Mouse (Mus musculus): ENCODE data around the gene Cbfb.
"Not testable (repeated sequence)": the region's sequence is repeated elsewhere in the genome, so short reads cannot be mapped to it uniquely, and the experiment has no call there.

Cbfb gene

DNA sequence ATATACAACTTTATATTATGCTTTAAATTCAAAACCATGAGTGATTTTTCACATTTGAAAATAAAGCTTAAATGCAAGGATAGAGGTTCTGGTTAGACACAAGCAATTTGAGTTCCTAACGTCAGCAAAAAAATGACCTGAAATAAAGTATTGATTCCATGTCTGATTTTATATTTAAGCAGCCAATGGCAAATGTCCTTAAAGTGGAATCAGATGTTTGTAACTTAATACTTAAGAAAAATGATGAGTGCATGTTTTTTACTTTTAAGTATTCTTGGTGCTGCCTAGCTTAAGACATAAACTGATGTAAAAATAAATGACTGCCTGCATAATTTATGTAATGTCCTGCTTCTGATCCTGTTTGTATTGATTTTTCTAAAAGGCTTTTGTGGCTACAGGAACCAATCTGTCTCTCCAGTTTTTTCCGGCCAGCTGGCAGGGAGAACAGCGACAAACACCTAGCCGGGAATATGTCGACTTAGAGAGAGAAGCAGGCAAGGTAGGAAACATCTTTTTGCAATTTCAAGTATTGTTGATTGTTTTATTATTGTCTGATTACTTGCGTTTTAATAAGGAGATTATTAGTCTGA, 7.8 kb downstream of the Cbfb start:
- no peak for DNase-seq (ENCODE audit: low spot score in 2 of 2)

GRCm38 (mm10) chr8:105182201-105182600, 11.7 kb downstream of the Cbfb start:
- no peak for DNase-seq (ENCODE audit: low spot score in 2 of 2)

GRCm38 (mm10) chr8:105186467-105187005, 16.1 kb downstream of the Cbfb start:
- DNase-seq (ENCODE audit: low spot score in 2 of 2), result no peak

GRCm38 (mm10) chr8:105192182-105192581, 21.7 kb downstream of the Cbfb start:
- no peak for DNase-seq (ENCODE audit: low spot score in 2 of 2)

- no peak for DNase-seq (ENCODE audit: low spot score in 2 of 2)
Observed at GRCm38 (mm10) chr8:105205748-105206147, 35.3 kb downstream of the Cbfb start.

- DNase-seq (ENCODE audit: low spot score in 2 of 2), result no peak
Observed at GRCm38 (mm10) chr8:105206766-105207275, 36.3 kb downstream of the Cbfb start.

- no peak for DNase-seq (ENCODE audit: low spot score in 2 of 2)
Observed at GRCm38 (mm10) chr8:105207675-105208273, 37.3 kb downstream of the Cbfb start.

DNA sequence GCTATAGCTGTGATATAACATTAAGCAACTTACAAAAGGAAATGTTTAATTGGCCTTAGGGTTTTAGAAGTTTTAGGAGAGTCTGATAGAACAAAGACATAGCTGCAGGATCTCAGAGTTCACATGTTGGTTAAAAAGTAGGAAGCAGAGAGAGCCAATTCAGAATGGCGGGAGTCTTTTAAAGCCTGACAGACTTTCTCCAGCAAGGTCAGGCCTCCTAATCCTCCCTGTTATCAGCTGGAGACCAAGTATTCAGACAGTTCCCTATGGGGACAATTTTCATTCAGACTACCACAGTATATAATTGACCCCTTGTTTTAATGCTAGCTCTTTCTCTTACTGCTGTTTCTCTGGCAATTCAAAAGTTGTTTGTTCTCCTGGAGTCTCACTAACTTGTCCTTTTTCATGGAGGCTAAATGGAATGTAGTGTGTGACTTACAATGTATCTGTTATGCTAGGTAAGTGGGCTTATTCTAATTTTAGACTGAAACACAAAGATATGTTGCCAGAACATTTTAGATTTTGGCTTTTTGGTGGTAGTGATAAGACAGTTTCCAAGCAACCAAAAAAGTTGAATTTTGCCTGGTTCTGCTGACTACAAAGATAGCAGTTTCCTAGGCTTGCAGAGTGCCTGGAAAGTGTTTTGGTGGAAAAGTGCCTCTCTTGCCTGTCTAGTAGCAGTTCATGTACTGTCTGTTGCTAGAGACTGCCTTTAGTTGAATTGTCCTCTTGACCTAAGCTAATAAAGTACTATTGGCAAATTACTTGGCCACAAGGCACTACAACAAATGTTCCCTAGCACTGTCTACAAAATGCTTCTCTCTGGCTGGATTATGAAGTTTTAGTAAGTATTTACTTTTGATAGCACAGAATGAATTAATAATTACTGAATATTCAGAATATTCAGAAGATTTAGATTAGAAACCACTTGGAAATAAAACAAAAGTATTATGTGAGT, 39.0 kb downstream of the Cbfb start:
- DNase-seq (ENCODE audit: low spot score in 2 of 2), result no peak

DNA sequence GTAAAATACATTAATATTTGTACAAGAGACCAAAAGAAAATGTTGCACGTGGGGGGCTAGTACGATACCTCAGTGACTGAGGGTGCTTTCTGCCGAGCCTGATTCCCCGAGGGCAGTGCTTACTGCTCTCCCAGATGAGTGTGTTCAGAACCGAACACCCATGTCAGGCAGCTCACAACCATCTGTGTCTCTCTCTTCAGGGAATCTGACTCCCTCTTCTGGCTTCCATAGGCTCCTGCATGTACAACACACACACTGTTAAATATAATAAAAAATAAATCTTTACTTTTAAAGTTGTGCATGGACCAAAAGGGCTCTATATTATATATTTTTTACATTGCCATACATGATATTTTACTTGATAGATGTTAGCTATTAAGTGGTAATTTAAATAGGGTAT, 43.6 kb downstream of the Cbfb start:
- DNase-seq (ENCODE audit: low spot score in 2 of 2), result no peak

DNA sequence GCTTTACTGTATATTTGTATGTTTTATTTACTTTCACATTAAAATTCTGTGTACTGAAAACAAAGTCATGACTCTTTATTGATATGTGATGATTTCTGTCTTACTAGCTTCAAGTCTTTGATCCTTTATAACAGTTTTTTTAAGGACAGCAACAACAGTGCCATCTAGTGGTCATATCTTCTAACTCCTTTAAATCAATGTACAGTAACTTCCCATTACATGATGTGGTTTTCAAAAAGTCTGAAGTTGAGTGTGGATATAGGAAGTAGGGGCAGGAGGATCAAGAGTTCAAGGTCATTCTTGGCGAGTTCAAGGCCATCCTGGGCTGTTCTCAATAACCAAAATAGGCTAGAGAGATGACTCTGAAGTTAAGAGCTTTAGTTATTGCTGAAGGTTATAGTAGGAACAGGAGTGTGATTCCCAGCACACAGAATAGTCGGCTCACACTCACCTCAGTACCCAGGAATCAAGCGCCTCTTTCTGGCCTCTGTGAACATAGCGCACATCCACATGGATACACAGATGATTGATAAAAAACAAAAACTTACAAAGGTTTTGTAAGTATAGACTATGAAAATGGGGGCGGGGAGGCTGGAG, 47.5 kb downstream of the Cbfb start:
- DNase-seq (ENCODE audit: low spot score in 2 of 2), result no peak

- no peak for DNase-seq (ENCODE audit: low spot score in 2 of 2)
Observed at GRCm38 (mm10) chr8:105223850-105224249, 53.4 kb downstream of the Cbfb start.

- peak; percentile 90 to 91 for DNase-seq (ENCODE audit: low spot score in 2 of 2)
Observed at GRCm38 (mm10) chr8:105224413-105225271, 54.2 kb downstream of the Cbfb start, which contains the start of gene D230025D16Rik. D230025D16Rik (plus strand) TSS chr8:105225145.

DNA sequence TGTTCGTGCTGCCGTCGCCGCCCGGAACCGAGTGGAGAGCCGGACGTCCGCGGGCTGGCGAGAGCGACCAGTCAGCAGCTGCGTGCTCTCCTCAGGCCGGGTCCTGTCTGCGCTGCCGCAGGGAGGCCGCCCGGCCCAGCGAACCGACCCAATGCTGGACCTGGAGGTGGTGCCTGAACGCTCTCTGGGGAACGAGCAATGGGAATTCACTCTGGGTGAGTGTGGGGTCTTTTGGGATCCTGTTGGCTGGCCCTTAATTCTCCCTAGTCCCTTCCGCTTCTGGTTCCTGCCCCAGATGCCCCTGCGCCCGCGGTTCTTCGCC, 54.8 kb downstream of the Cbfb start:
- DNase-seq (ENCODE audit: low spot score in 2 of 2), result no peak

- no peak for DNase-seq (ENCODE audit: low spot score in 2 of 2)
Observed at GRCm38 (mm10) chr8:105225917-105226316, 55.4 kb downstream of the Cbfb start.

DNA sequence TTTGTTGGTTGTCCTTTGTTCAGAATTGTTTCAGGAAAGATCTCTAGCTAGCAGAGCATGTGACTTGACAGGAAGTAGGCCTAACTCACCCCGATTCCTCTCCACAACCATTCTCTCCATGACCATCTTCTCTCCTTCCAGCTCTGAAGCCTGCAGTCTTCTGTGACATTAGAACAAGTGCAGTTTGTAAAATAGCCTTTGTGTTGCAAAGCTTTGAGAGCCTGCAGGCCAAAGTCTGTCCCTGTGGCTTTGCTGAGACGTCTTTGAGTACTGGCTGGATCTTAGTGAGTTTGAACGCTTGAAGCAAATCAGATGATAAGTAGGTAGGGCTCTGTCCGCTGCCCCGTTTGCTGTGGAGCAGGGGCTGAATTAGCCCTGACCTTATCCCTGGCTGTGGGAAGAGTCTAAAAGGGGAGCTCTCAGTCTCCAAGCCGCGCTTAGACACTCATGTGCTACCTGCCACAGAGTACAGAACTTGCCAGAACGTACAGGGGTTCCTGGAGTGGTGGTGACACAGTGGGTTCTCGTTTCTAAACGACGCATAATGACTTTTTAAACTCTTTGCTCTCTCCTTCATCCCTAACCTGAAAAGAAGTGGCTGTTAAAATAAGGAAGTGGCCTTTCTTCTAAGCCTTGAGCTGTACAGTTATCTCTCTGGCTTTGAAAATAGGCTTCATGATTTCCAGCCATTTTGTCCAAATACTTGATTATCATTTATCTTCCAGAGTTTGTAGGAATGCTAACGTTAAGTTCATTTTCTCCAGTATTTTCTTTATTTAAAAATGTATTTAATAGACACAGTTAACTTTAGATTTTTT, 61.2 kb downstream of the Cbfb start:
- no peak for DNase-seq (ENCODE audit: low spot score in 2 of 2)

- DNase-seq (ENCODE audit: low spot score in 2 of 2), result not testable (repeated sequence)
Observed at GRCm38 (mm10) chr8:105232321-105232693, 61.8 kb downstream of the Cbfb start.

DNA sequence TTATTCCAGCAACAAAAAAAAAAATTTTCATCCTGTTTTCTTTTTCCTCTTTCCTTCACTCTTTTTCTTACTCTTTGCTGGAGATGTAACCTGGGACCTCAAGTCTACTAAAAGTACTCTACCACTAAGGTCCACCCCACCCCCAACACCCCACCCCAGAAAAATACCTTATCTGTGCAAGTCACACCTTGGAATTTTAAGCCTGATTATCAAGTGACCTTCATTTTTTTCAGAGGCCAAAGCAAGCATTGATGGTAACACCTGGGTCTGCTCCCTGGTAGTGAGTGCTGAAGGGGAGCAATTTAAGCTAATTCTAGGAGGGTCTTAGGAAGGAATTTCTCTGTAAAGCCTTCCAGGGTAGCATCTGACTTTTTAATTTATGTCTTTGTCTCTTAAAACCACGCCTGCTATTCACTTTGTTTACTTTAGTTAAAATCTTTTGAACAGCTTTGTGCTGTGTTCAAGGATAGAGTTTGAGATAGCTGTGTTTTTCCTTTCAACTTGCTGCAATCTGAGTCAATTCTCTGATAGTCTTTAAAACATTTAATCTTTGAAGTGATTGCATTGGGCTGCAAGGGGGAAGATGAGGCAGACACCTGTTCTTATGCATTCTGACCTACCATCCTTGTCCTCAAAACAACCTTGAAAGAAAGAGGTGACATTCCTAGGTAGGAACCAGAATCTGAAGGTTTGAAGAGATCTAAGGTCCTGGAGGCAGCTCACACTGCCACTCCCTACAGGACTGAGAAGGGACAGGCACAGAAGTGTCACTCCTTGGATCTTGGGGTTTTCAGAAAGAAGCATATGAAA, 62.9 kb downstream of the Cbfb start:
- DNase-seq (ENCODE audit: low spot score in 2 of 2), result no peak

DNA sequence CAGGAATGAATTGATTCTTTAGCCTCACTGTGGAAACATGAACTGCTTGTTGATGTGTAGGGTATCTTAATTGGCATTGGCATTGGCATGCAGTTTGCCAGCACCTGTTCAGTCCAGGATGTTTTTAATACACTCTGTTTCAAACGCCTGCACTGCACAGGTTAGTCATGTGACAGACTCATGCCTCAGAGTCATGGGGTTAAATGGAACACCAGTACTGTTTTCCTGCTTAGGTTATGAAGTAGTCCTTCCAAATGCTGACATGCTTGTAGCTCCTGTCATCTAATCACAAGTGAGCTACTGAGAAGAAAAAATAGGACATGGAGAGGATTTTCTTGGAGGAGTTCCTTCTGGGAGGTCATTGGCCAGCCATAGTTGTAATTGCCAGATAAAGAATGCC, 64.7 kb downstream of the Cbfb start:
- DNase-seq (ENCODE audit: low spot score in 2 of 2), result no peak

- DNase-seq (ENCODE audit: low spot score in 2 of 2), result no peak
Observed at GRCm38 (mm10) chr8:105237442-105238142, 67.1 kb downstream of the Cbfb start.

All from frontal cortex, postnatal 25 days (tissue).